Mouse (Mus musculus) heart, postnatal 0 days (tissue): ENCODE results near the gene Smyd3. TPM values are rescaled to one million over a fixed set of nuclear protein-coding genes. Genes with fewer than 3 reads are reported as not detected.

Experiments
- ATAC-seq: fragments of 200-750 bp; cut with Nextera tagmentation; 2 replicates; pipeline ENCODE4 v1.8.0; 2017; ENCODE audit warnings: low read depth, moderate number of reproducible peaks, moderate library complexity; ENCODE audit not compliant: insufficient read depth
- DNase-seq: peaks from one replicate; pipeline ENCODE4 v3.0.0-alpha.2; 2016; ENCODE audit warnings: low spot score
- H3K27ac ChIP-seq: fragments of 300-500 bp; sonication (generic); 2 replicates; pipeline ENCODE4 v1.5.1; 2014; ENCODE audit warnings: low read depth, mild to moderate bottlenecking
- H3K27me3 ChIP-seq: fragments of 300-500 bp; sonication (generic); 2 replicates; pipeline ENCODE4 v1.6.1; 2014; ENCODE audit warnings: low read length, mixed read lengths; ENCODE audit not compliant: control insufficient read depth, insufficient read depth
- H3K36me3 ChIP-seq: fragments of 300-500 bp; sonication (generic); replicated peaks from 2 replicates; pipeline ENCODE4 v1.6.1; 2014; ENCODE audit warnings: low read length, mixed read lengths; ENCODE audit not compliant: control insufficient read depth, insufficient read depth
- H3K4me1 ChIP-seq: fragments of 300-500 bp; sonication (generic); 2 replicates; pipeline ENCODE4 v1.6.1; 2014; ENCODE audit warnings: antibody characterized with exemption; ENCODE audit not compliant: control insufficient read depth, insufficient read depth
- H3K4me2 ChIP-seq: fragments of 300-500 bp; sonication (generic); 2 replicates; pipeline ENCODE4 v1.6.1; 2014; ENCODE audit warnings: low read depth, mild to moderate bottlenecking, low read length, moderate library complexity
- H3K4me3 ChIP-seq: fragments of 300-500 bp; sonication (generic); 2 replicates; pipeline ENCODE4 v1.5.1; 2014; ENCODE audit warnings: low read depth, low read length
- H3K9ac ChIP-seq: fragments of 300-500 bp; sonication (generic); replicated peaks from 2 replicates; pipeline ENCODE4 v1.6.1; 2014; ENCODE audit warnings: low read depth, low read length, mixed read lengths
- H3K9me3 ChIP-seq: fragments of 300-500 bp; sonication (generic); replicated peaks from 2 replicates; pipeline ENCODE4 v1.6.1; 2016; ENCODE audit warnings: low read length; ENCODE audit not compliant: control insufficient read depth
- CTCF ChIP-seq: IDR thresholded peaks from 2 replicates; pipeline ENCODE4 v1.5.1; 2016; ENCODE audit warnings: antibody characterized with exemption, control low read depth, low read depth
- EP300 ChIP-seq: IDR thresholded peaks from 2 replicates; pipeline ENCODE4 v1.6.1; 2016; ENCODE audit warnings: antibody characterized with exemption, low read depth
- WGBS: fragments of 180-500 bp; shearing (Covaris S2); extraction: QIAGEN DNeasy Blood & Tissue Kit; methylation state at CpG from one replicate; pipeline ENCODE4 v1.1.7; 2014; 5-methylcytosine and 5-hydroxymethylcytosine counted together
- polyA plus RNA-seq: library from polyadenylated mRNA; unstranded; fragments of >200 nt; fragmentation: Nextera tagmentation; extraction: Ambion mirVana; gene quantifications from 2 replicates; pipeline ENCODE4 v1.2.1, GENCODE M21; 2015
- total RNA-seq: library from RNA; depleted of rRNA; stranded (reverse); fragments of >200 nt; gene quantifications from 2 replicates; pipeline ENCODE4 v1.2.3, GENCODE M21; 2014; ENCODE audit warnings: low replicate concordance

Gene Smyd3
- total and polyA plus RNA-seq, 2 experiments from 2014 or later, result 7.0 to 11.6 TPM

- Histone ChIP-seq H3K36me3 (no peaks in the 10 kb centered on the region), H3K4me3 (no peak overlapping the region), H3K4me1 (peaks cover 4% of the 10 kb centered on the region; the same call in 1 of the 2 replicates), H3K9me3 (no peaks in the 10 kb centered on the region), H3K4me2 (no peak overlapping the region), H3K27me3 (no peaks in the 10 kb centered on the region), H3K9ac (no peak overlapping the region), H3K27ac (no peak overlapping the region)
- DNase-seq (no peak), ATAC-seq (no peak)
- WGBS, result 95% methylated on average over 5 of the region's 5 CpGs
- TF ChIP-seq EP300, result no peak
- no peak for TF ChIP-seq CTCF
Observed at GRCm38 (mm10) chr1:179488520-179488919, 29.3 kb downstream of the Smyd3 start.

DNA sequence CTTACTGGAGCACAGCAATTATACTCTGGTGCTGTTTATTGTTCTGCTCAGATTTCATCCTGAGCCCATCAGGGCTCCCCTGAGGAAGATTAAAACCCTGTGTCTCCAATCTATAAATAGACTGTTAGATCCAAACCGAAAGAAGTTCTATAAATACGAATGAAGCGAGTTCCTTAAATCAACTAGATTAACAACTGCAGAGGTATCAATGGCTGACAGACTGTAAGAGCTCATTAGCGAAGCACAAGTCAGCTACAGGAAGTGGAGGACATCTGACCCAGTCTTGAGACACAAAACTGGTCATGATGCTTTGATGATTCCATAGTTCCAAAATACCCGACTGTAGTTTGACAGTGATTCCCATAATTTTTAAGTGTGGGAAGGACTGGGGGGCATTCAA is 29.9 kb downstream of the Smyd3 start:
- peak overlapping the region; percentile 30; the same call in 1 of the 2 replicates for H3K4me2 ChIP-seq
- H3K36me3 ChIP-seq, result no peaks in the 10 kb centered on the region
- DNase-seq, result peak; percentile 26
- WGBS, result 24% methylated on average over 5 of the region's 5 CpGs
- H3K27me3 ChIP-seq, result no peaks in the 10 kb centered on the region
- no peak overlapping the region for H3K4me3 ChIP-seq
- H3K9ac ChIP-seq, result no peak overlapping the region
- 0 out of 2 replicates have a peak, but pooled peaks have one; percentile 31 for ATAC-seq
- no peak overlapping the region for H3K27ac ChIP-seq
- no peaks in the 10 kb centered on the region for H3K9me3 ChIP-seq
- TF ChIP-seq EP300 (no peak), CTCF (no peak)
- peaks cover 4% of the 10 kb centered on the region; the same call in 1 of the 2 replicates for H3K4me1 ChIP-seq

GRCm38 (mm10) chr1:179487238-179487637 is 30.6 kb downstream of the Smyd3 start:
- DNase-seq, result no peak
- TF ChIP-seq EP300 (no peak), CTCF (no peak)
- Histone ChIP-seq H3K4me2 (no peak overlapping the region), H3K9me3 (no peaks in the 10 kb centered on the region), H3K4me1 (peaks cover 4% of the 10 kb centered on the region; the same call in 1 of the 2 replicates), H3K27me3 (no peaks in the 10 kb centered on the region), H3K9ac (no peak overlapping the region), H3K27ac (no peak overlapping the region), H3K36me3 (no peaks in the 10 kb centered on the region), H3K4me3 (no peak overlapping the region)
- 69% methylated on average over 2 of the region's 2 CpGs for WGBS
- ATAC-seq, result no peak

- 20% methylated on average over 3 of the region's 3 CpGs for WGBS
- Histone ChIP-seq H3K27ac (peak overlapping the region; percentile 62), H3K36me3 (no peaks in the 10 kb centered on the region), H3K27me3 (no peaks in the 10 kb centered on the region), H3K4me2 (no peak overlapping the region), H3K4me3 (no peak overlapping the region), H3K4me1 (peaks cover 4% of the 10 kb centered on the region; the same call in 1 of the 2 replicates), H3K9ac (no peak overlapping the region), H3K9me3 (no peaks in the 10 kb centered on the region)
- TF ChIP-seq EP300 (no peak), CTCF (no peak)
- no peak for DNase-seq
- peak; percentile 37 for ATAC-seq
Observed at GRCm38 (mm10) chr1:179485784-179486540, 31.9 kb downstream of the Smyd3 start.

DNA sequence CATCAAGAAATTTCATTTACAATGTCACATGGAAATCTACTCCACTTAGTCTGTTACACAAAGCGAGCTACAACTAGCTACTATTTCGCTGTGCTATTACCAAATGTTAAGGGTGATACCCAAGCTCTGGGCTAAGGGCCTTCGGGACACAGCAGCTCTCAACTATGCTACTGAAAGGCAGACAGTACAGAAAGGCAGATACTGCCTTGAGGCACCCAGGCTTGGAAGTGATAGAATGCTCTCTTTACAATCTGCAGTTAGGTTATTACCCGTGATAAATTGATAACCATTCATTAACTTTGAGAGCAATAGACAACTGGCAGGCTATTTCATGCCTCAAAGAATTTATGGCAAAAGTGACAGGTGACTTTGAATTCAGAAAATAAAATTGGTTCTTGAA is 37.0 kb downstream of the Smyd3 start:
- TF ChIP-seq CTCF (no peak), EP300 (no peak)
- WGBS, result 70% methylated on average over 4 of the region's 4 CpGs
- no peaks in the 10 kb centered on the region; the same call in 1 of the 2 replicates for H3K4me1 ChIP-seq
- no peaks in the 10 kb centered on the region for H3K9me3 ChIP-seq
- H3K27me3 ChIP-seq, result no peaks in the 10 kb centered on the region
- ATAC-seq (no peak), DNase-seq (no peak)
- no peak overlapping the region for H3K27ac ChIP-seq
- H3K36me3 ChIP-seq, result no peaks in the 10 kb centered on the region
- H3K4me2 ChIP-seq, result no peak overlapping the region
- no peak overlapping the region for H3K9ac ChIP-seq
- no peak overlapping the region for H3K4me3 ChIP-seq
